Mouse (Mus musculus) spleen, embryonic (tissue): ENCODE measurements around the gene Zfp597.
"Not testable (repeated sequence)": the region's sequence is repeated elsewhere in the genome, so short reads cannot be mapped to it uniquely, and the experiment has no call there.

Source experiments
- CTCF ChIA-PET: fragments of 350-600 bp; sonication (Branson Sonifier 250); formaldehyde crosslinking; loops from one replicate; lab custom pipeline; 2022; lab: Charles Lee

The Zfp597 gene

GRCm38 (mm10) chr16:3859254-3859653, 25.1 kb downstream of the Zfp597 start:
- CTCF ChIA-PET = interaction anchor here (0.7 kb wide), 1 partner anchor 53 kb away, joined by 3 read pairs; no protein-coding TSS in a partner anchor

- CTCF ChIA-PET = no interaction called here
Observed at GRCm38 (mm10) chr16:3855776-3856175, 28.6 kb downstream of the Zfp597 start.

GRCm38 (mm10) chr16:3854437-3855182, 29.8 kb downstream of the Zfp597 start:
- CTCF ChIA-PET = no interaction called here

DNA sequence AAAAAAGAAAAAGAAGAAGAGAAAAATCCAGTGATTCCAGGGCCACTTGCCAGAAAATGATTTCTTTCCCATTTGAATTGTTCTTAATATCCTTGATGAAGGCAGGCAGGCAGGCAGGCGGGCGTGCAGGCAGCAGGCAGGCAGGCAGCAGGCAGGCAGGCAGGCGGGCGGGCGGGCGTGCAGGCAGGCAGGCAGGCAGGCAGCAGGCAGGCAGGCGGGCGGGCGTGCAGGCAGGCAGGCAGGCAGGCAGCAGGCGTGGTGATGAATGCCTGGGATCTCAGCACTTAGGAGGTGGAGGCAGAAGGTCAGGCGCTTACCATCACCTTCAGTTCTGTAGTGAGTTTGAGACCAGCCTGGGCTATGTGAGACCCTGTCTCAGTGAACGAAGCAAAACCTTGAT, 31.8 kb downstream of the Zfp597 start:
- CTCF ChIA-PET = no interaction called here

- CTCF ChIA-PET = not testable (repeated sequence)
Observed at GRCm38 (mm10) chr16:3851301-3851700, 33.1 kb downstream of the Zfp597 start.

DNA sequence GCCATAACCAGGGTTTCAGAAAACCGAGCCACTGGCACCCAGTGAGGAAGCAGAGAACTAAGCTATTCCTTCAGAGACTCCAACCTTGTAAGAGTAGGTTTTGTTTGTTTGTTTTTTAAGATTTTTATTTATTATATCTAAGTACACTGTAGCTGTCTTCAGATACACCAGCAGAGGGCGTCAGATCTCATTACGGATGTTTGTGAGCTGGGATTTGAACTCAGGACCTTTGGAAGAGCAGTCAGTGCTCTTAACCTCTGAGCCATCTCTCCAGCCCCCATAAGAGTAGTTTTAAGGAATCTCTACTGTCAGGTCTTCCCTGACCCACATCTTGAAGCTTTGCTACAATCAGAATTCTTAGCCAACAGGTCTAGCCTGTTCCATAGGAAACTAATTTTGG, 35.9 kb downstream of the Zfp597 start:
- CTCF ChIA-PET = no interaction called here

DNA sequence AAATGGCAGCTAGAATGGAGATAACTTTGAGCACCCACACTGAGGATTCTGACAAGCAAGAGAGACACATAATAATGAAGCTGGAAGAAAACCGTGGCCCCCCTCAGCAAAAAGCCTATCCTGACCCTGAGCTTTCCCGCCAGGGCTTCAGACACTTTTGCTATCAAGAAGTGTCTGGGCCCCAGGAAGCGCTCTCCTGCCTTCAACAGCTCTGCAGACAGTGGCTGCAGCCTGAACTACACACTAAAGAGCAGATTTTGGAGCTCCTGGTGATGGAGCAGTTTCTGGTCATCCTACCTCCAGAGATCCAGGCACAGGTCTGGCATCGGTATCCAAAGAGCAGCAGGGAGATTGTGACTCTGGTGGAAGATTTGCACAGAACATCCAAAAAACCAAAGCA, 36.5 kb downstream of the Zfp597 start:
- CTCF ChIA-PET = interaction anchor here (0.9 to 1.2 kb wide), 2 partner anchors 9 to 14 kb away, joined by 3 to 7 read pairs; no protein-coding TSS in a partner anchor

- CTCF ChIA-PET = interaction anchor here (0.9 to 1.2 kb wide), 2 partner anchors 8 to 15 kb away, joined by 3 to 7 read pairs; no protein-coding TSS in a partner anchor
Observed at GRCm38 (mm10) chr16:3846711-3847518, 37.4 kb downstream of the Zfp597 start, which contains the start of gene Zfp174. Gene Zfp174, plus strand, starts transcription at chr16:3847268.

DNA sequence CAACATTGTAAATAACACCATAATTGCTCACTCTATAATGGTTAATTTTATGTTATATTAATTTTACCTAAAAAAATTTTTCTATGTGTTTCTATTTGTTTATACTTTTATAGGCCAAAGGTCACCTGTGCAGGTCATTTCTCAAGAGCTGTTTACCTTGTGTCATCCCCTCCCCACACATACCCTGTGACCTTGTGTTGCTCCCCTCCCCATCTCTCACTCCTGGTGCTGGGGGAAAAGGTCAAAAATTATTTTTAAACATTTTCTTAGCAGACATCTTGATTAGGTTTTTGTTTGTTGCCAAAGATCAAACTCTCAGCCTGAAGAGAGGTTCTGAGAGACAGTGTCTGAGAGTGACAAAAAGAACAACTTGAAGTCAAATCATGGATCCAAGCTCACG, 40.6 kb downstream of the Zfp597 start:
- CTCF ChIA-PET = no interaction called here

DNA sequence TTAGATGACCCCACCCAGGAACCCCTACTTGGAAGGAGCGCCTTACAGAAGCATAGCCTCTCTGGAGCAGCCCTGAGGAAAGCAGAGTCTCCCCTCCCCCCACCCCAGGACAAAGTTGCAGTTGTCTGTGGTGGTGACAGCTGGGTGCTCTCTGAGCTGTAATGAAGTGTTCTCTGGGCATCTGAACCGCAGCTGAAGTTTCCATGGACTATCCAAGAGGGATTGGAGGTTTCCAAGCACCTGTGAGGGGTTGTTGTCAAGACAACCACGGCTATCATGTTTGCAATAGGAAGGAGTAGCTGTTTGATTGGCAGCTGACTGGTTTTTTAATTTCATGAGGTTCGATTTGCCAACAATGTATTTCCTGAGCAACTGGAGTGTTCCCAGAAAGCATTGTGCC, 41.4 kb downstream of the Zfp597 start:
- CTCF ChIA-PET = interaction anchor here (0.9 kb wide), 1 partner anchor 92 kb away, joined by 5 read pairs; no protein-coding TSS in a partner anchor

GRCm38 (mm10) chr16:3839157-3839885, 45.0 kb downstream of the Zfp597 start:
- CTCF ChIA-PET = interaction anchor here (1.3 kb wide), 1 partner anchor 8 kb away, joined by 7 read pairs; the partner anchor contains the start of gene Zfp174

GRCm38 (mm10) chr16:3835461-3835860, 48.9 kb downstream of the Zfp597 start:
- CTCF ChIA-PET = no interaction called here

GRCm38 (mm10) chr16:3830588-3831109, 53.7 kb downstream of the Zfp597 start, which contains the start of gene Olfr15:
Gene Olfr15, plus strand, starts transcription at chr16:3830878.
- CTCF ChIA-PET = no interaction called here

- CTCF ChIA-PET = no interaction called here
Observed at GRCm38 (mm10) chr16:3829727-3830126, 54.6 kb downstream of the Zfp597 start.

GRCm38 (mm10) chr16:3828021-3828420, 56.3 kb downstream of the Zfp597 start:
- CTCF ChIA-PET = no interaction called here

- CTCF ChIA-PET = no interaction called here
Observed at GRCm38 (mm10) chr16:3820202-3820601, 64.2 kb downstream of the Zfp597 start.

GRCm38 (mm10) chr16:3814667-3815066, 69.7 kb downstream of the Zfp597 start:
- CTCF ChIA-PET = not testable (repeated sequence)
